Mouse (Mus musculus): ENCODE data around the gene Dpp6.

DNA sequence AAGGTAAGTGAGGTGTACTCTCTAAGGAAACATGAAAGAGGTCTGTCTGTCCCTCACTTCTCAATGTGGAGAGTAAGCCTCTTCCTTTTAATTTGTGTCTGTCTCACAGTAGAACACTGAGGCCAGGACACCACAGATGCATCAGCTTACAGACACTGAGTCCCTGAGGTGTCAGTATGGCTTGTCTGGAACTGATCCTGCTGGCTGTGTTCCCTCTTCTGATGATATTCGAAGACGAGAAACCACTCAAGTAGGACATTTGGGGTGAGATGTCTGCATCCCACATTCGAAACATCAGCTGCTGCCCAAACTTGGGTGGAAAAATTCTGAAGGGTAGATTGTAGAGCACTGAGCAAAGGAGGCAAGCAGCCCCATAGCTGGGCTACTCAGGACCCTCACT, 101.8 kb downstream of the Dpp6 start:
- TF ChIP-seq POLR2A (IDR thresholded peaks at IDR 0.05; ENCODE audit: borderline replicate concordance, control insufficient read depth, low read depth, low read length) (no peak), CTCF (IDR thresholded peaks at IDR 0.05; ENCODE audit: control insufficient read depth, insufficient read depth, low read length) (no peak)

All from bone marrow, adult 2 months (tissue).